Mouse (Mus musculus): ENCODE data around the gene Tulp3.

GRCm38 (mm10) chr6:128315597-128315996 is 40.1 kb downstream of the Tulp3 start:
- TF ChIP-seq CTCF (IDR thresholded peaks at IDR 0.05; ENCODE audit: borderline replicate concordance, insufficient read depth, low read depth, low read length): no peak
- no peak for TF ChIP-seq POLR2A (IDR thresholded peaks at IDR 0.05; ENCODE audit: borderline replicate concordance, insufficient read depth, low read length)
